ENCODE assay signal across 21 mouse cellular contexts in the genomic region with DNA sequence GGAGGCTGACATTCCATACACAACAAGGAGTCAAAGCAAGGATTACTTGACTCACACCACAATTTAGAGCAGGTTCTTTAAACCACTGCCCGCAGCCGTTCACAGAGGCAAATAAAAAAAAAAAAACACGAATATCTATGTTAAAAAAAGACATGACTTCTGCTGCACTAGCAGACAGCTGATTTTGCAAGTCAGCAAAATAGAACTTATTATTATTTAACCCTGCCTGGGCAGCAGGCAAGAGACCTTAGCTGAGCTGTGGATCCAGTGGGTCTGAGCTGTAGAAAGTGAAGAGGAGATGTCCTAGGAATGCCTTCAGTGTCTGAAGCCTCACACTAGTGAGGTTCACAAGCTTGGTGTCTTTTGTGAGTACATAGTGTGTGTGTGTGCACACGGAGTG.
"Had no signal": no experiment of that assay in that cellular context is flagged by ENCODE, and none has a peak within 500 bp of the region (broad histone marks: within the 10 kb centered on the region; RNA-seq: fewer than 3 reads in every experiment).

No protein-coding gene starts in this region.

- H3K4me2 ChIP-seq: heart, embryonic 12.5 days; hindbrain, embryonic 12.5 days; hindbrain, embryonic 14.5 days; intestine, embryonic 15.5 days; limb, embryonic 12.5 days; liver, embryonic 11.5 days; liver, embryonic 13.5 days; liver, embryonic 15.5 days had no signal

- H3K27ac ChIP-seq: heart, embryonic 10.5 days; hindbrain, embryonic 10.5 days; hindbrain, embryonic 12.5 days; hindbrain, embryonic 14.5 days; intestine, embryonic 15.5 days; limb, embryonic 12.5 days; liver, embryonic 13.5 days; liver, embryonic 15.5 days had no signal

- DNase-seq: gastrocnemius, postnatal 14 days; heart, adult 18-20 months; heart, postnatal 10 days; layer of hippocampus, adult 9-11 months; layer of hippocampus, postnatal 36 days; left cerebral cortex, postnatal 4 days; liver; liver, embryonic 13.5 days; liver, postnatal 0 days had no signal

- H3K4me1 ChIP-seq: heart, embryonic 12.5 days; hindbrain, embryonic 10.5 days; hindbrain, embryonic 12.5 days; liver, embryonic 13.5 days had no signal

- H3K9ac ChIP-seq: heart, embryonic 12.5 days; hindbrain, embryonic 12.5 days; hindbrain, embryonic 14.5 days; intestine, embryonic 15.5 days; limb, embryonic 12.5 days; liver, embryonic 13.5 days; liver, embryonic 15.5 days; liver, postnatal 0 days had no signal

- ATAC-seq: hindbrain, embryonic 16.5 days; inflammation-experienced regulatory T-cells, adult 6 months; intestine, embryonic 15.5 days; intestine, postnatal 0 days; liver, postnatal 0 days had no signal

- H3K27me3 ChIP-seq: heart, embryonic 12.5 days; hindbrain, embryonic 12.5 days; intestine, embryonic 15.5 days; limb, embryonic 12.5 days; liver, embryonic 13.5 days; liver, embryonic 15.5 days had no signal

- H3K4me3 ChIP-seq: heart, embryonic 10.5 days; heart, embryonic 12.5 days; hindbrain, embryonic 10.5 days; hindbrain, embryonic 12.5 days; intestine, embryonic 15.5 days; limb, embryonic 12.5 days; liver, embryonic 13.5 days; liver, embryonic 15.5 days had no signal

- H3K9me3 ChIP-seq: heart, embryonic 10.5 days; hindbrain, embryonic 10.5 days; hindbrain, embryonic 12.5 days; intestine, embryonic 15.5 days; liver, embryonic 13.5 days; liver, embryonic 15.5 days had no signal
